Mouse (Mus musculus) lung, postnatal 25 days (tissue): ENCODE data around the gene Tpm4.

Experiments
- DNase-seq: peaks from one replicate; pipeline ENCODE4 v3.0.0; 2022; ENCODE audit warnings: low spot score

The Tpm4 gene

DNA sequence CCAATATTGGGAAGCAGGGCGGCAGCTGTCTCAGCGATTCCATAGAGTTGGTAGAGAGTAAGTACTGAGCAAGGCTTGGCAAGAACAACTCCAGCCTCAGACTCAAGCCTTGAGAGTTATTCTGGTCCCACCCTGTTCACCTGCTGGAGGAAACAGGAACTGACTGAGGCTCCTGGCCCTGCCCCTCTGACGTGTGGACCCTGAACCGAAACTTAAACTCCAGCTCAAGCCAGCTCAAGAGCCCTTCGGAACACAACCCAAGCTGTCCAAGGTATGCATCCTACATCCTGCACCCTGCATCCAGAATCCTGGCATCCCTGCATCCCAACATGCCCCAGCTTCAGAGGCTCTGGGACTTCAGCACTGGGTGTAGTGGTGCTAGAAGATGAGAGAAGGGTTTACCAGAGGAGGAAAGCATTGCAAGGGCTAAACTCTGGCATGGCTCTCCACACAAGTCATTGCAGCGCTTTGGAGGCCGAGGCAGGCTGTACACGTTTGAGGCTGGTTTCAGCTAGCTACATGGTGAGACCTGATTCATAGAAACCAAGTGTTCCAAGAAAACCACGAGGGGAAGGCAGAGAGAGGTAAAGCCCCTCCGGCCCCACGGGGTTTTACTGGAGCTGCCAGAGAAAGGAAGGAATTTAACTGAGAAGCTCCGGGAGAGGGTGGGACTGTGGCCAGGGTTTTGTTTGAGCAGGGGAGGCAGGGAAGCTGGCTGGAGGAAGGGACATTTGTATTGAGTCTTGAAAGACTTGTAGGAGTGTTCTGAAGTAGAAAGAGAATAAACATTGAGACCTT, 54.8 kb downstream of the Tpm4 start, which contains the start of gene Hsh2d:
Hsh2d (plus strand) TSS at position 222 of the 798 bp plus-strand sequence.
- peak; percentile 67 for DNase-seq

DNA sequence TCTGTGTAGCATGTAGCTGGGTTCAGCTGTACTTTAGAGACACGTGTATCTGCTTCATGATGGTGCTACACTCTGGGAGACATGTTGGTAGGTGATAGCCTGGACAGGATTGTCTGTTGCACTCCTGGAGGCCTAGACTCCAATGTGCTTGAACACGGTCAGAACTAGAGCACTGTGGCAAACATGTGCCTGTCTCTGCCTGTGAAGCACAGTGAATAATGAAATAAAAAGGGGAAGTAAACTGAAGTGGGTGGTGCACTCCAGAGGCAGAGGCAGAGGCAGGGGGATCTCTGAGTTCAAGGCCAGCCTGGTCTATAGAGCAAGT, 55.4 kb downstream of the Tpm4 start:
- DNase-seq = no peak

DNA sequence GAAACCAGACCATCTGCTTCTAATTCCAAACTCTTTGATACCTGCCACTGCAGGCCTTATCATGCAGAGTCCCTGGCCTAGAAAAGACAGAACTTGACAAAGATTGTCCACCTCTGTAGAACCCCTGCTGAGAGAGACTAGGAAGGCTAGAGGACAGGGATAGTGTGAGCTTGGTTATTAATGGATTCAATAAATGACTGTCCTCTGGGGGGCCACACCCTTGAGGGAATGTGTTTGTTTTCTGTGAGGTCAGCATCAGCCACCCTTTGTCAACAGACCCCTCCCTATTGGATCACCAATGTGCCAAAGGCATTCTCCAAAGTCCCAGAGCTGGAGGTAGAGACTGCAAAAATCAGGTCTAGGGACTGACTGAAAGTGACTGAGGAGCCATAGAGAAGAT, 57.3 kb downstream of the Tpm4 start:
- no peak for DNase-seq

DNA sequence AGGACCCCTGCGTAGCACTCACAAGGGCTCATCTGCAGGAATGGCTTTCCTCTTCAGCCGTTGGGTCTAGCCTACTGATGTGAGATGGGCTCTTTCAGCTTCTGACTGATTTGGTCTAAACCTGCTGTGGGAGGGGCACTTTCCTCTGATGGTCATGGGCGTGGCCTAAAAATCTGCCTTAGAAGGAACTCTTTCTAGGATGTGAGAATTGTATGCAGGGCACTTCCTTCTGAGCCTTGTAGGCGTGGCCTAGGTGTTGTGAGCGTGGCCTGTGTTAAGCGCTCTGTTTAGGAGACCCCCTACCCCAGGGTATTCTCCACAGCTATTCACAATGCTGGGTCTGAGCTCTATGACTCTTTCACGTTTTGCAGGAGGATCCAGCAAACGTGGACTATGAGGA, 63.2 kb downstream of the Tpm4 start:
- DNase-seq = no peak
